Mouse (Mus musculus): ENCODE measurements around the gene Aasdh.

DNA sequence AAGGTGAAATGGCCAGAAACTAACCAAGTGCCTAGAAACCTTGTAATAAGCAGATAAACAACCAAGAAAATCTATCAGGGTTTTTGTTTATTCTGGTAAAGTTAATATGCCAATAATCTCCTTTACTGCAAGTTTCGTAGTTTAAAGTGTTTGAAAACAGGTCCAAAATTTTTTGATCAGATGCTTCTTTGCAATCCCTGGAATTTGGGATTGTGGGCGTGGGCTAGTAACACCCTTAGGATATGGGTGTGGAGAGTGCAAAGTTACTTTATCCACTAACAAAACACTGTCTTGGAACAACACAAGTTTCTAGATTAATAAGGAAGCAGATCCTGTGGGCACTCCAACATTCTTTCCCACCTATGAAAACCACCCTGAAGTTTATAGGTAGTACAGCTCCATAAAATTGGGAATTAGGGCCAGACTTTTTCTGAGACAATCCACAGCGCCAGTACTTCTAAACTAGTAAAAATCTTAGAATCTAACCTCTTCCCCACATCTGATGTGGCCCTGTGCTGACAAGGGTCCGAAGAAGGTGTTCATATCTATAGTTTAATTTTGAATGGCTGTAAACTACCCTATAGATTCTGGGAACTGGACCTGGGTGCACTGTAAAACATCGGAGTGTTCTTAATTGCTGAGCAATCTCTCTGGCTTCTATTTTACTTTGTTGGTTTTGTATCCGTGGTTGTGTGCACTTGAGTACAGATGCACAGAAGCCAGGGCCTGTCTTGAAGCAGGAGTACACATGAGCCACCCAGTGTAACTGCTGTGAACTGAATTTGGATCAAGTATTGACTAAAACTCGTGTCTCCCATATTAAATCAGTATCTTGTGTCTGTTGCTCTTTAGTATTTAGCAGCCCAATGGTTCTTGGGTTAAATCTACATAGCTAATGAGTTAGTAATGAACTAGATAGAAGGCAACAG, 47.1 kb upstream of the Aasdh start:
- TF ChIP-seq POLR2A (IDR thresholded peaks at IDR 0.05; ENCODE audit: low read depth, low read length) (no peak), CTCF (conservative IDR thresholded peaks at IDR 0.05; ENCODE audit: insufficient read depth, insufficient read length, low read depth, low read length) (0 out of 2 replicates have a peak, but pooled peaks have one; percentile 4)

Measured in kidney, adult 2 months (tissue).